Mouse (Mus musculus): ENCODE results near the gene Mfap1a.
A peak's percentile ranks its signal among the peaks of the same experiment; 100 is the strongest.

Gene Mfap1a

GRCm38 (mm10) chr2:121442259-121443067 lies 64.0 kb downstream of the Mfap1a start:
- peak; percentile 43 for DNase-seq (ENCODE audit: low read depth, low spot score)
